Comparison of ENCODE assay signal across 23 mouse cellular contexts in the genomic region with DNA sequence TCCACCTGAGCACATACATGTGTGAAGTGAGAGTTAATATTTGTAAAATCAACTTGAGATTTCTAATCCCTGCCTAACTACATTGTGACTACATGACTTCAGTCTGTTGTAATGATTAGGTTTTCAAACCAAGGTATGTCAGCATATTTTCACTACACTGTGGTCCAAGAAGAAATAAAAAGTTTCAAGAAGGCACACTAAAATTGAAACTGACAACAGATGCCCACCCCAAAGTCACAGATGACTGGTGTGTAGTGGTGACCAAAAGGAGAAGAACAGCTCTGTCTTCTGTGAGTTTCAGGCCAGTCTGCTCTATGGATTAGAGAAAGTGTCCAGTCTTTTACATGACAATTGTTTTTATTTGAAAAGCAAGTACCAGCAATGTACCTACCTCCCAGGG.
DNase-seq lines count a peak whose midpoint lies in the region; ATAC-seq and TF ChIP-seq lines count a peak whose summit lies in the region.
"Had no signal": no experiment of that assay in that cellular context is flagged by ENCODE, and none has a peak within 500 bp of the region (broad histone marks: within the 10 kb centered on the region; RNA-seq: fewer than 3 reads in every experiment).

No protein-coding gene starts in this region.

- DNase-seq in gastrocnemius, adult 2 months: no peak
- DNase-seq in gastrocnemius, postnatal 4 days (ENCODE audit: low spot score in 2 of 2): no peak
- DNase-seq in layer of hippocampus, adult 9-11 months: peak; percentile 5
- DNase-seq in layer of hippocampus, postnatal 36 days: no peak
- DNase-seq in right cerebral cortex, postnatal 4 days: no peak
- DNase-seq: adrenal gland, postnatal 10 days; B cell, adult 2 months; cerebellum, adult 2 months; cerebellum, postnatal 14 days; embryo, embryonic 11 days; gastrocnemius, postnatal 36 days; heart, postnatal 4 days had no signal

- no peak for ATAC-seq in heart, embryonic 15.5 days (replicated peaks; ENCODE audit: insufficient number of reproducible peaks, insufficient read depth, low FRiP score, low read depth)
- ATAC-seq in heart, embryonic 11.5 days (replicated peaks; ENCODE audit: insufficient number of reproducible peaks, low FRiP score, low TSS enrichment): no peak
- ATAC-seq: CD4-positive, CD25-positive, alpha-beta regulatory T cell, adult 4 months; forebrain, embryonic 14.5 days; hindbrain, embryonic 16.5 days; inflammation-experienced regulatory T-cells, adult 6 months; intestine, postnatal 0 days had no signal

- H3K36me3 ChIP-seq in heart, embryonic 15.5 days: no peaks in the 10 kb centered on the region
- no peaks in the 10 kb centered on the region for H3K36me3 ChIP-seq in heart, embryonic 11.5 days (ENCODE audit: control insufficient read depth, insufficient read depth, low read length)
- H3K36me3 ChIP-seq: embryonic facial prominence, embryonic 15.5 days; forebrain, embryonic 10.5 days; hindbrain, embryonic 12.5 days had no signal

- no peak overlapping the region for H3K9ac ChIP-seq in heart, embryonic 15.5 days
- H3K9ac ChIP-seq in heart, embryonic 11.5 days (ENCODE audit: low read depth, low read length): no peak overlapping the region
- H3K9ac ChIP-seq: embryonic facial prominence, embryonic 15.5 days; hindbrain, embryonic 12.5 days had no signal

- intact Hi-C loops in gastrocnemius, adult 2 months (cut with DNase I): loop anchor here (2.0 kb wide), 1 partner anchor 255 kb away; the partner anchor contains the start of gene Klf6

- H3K9me3 ChIP-seq in heart, embryonic 15.5 days (replicated peaks): no peaks in the 10 kb centered on the region
- no peaks in the 10 kb centered on the region for H3K9me3 ChIP-seq in heart, embryonic 11.5 days (replicated peaks; ENCODE audit: control insufficient read depth, low read length)
- H3K9me3 ChIP-seq: embryonic facial prominence, embryonic 15.5 days; forebrain, embryonic 10.5 days; hindbrain, embryonic 12.5 days had no signal

- peaks cover 10% of the 10 kb centered on the region for H3K4me1 ChIP-seq in heart, embryonic 15.5 days (replicated peaks)
- peaks cover 16% of the 10 kb centered on the region for H3K4me1 ChIP-seq in heart, embryonic 11.5 days (ENCODE audit: control insufficient read depth, insufficient read depth, low read length)
- H3K4me1 ChIP-seq: forebrain, embryonic 10.5 days had no signal

- H3K4me3 ChIP-seq in gastrocnemius, adult 2 months: no peak overlapping the region
- no peak overlapping the region for H3K4me3 ChIP-seq in heart, embryonic 15.5 days
- no peak overlapping the region for H3K4me3 ChIP-seq in heart, embryonic 11.5 days (ENCODE audit: low read depth, low read length)
- H3K4me3 ChIP-seq: embryonic facial prominence, embryonic 15.5 days; erythroblast, embryonic 14.5 days; forebrain, embryonic 10.5 days; hindbrain, embryonic 12.5 days had no signal

- H3K27me3 ChIP-seq in heart, embryonic 15.5 days: no peaks in the 10 kb centered on the region
- no peaks in the 10 kb centered on the region for H3K27me3 ChIP-seq in heart, embryonic 11.5 days (ENCODE audit: control insufficient read depth, insufficient read depth, low read length)
- H3K27me3 ChIP-seq: embryonic facial prominence, embryonic 15.5 days; hindbrain, embryonic 12.5 days had no signal

- H3K27ac ChIP-seq in gastrocnemius, adult 2 months: peak overlapping the region; percentile 85
- peak overlapping the region; percentile 87 for H3K27ac ChIP-seq in heart, embryonic 15.5 days
- H3K27ac ChIP-seq in heart, embryonic 11.5 days (ENCODE audit: low read depth, low read length): no peak overlapping the region
- H3K27ac ChIP-seq: embryonic facial prominence, embryonic 15.5 days; forebrain, embryonic 10.5 days; hindbrain, embryonic 12.5 days had no signal

- no peak overlapping the region for H3K4me2 ChIP-seq in heart, embryonic 15.5 days
- H3K4me2 ChIP-seq in heart, embryonic 11.5 days: no peak overlapping the region
- H3K4me2 ChIP-seq: embryonic facial prominence, embryonic 15.5 days; hindbrain, embryonic 12.5 days had no signal

- TF ChIP-seq CTCF in gastrocnemius, adult 2 months (IDR thresholded peaks at IDR 0.05): no peak
